Mouse (Mus musculus) adrenal gland, adult (tissue): ENCODE measurements around the gene Olfr429.
"Not testable (repeated sequence)": the region's sequence is repeated elsewhere in the genome, so short reads cannot be mapped to it uniquely, and the experiment has no call there.

Experiments used
- DNase-seq, 2 experiments: peaks; one replicate each; pipeline ENCODE4 v3.0.0; 2022 to 2023; ENCODE audit warnings: low spot score in 1 of 2; ENCODE audit not compliant: inconsistent age in 2 of 2

Olfr429 gene

DNA sequence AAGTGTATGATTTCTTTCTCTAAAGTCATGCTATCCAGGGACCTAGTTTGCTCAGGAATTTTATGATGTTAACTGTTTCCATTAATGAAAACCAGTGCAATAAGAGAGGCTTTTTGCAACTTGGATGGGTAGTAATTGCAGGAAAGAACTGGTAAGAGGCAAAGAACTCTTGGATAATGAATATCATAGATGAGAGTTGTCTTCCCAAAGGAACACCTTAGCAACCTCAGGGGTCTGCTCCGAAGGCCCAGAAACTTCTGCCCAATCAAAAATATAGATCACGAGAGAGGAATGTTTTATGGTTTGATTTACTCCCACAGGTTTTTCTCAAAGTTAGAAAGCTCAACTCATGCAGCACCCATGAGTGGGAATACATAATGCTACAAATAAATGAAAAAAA, at the start of gene Olfr429:
Gene Olfr429, plus strand, starts transcription at position 301 of the 400 bp plus-strand sequence.
- no peak for DNase-seq

GRCm38 (mm10) chr1:174035841-174036240, 48.3 kb upstream of the Olfr429 start:
- no peak for DNase-seq

DNA sequence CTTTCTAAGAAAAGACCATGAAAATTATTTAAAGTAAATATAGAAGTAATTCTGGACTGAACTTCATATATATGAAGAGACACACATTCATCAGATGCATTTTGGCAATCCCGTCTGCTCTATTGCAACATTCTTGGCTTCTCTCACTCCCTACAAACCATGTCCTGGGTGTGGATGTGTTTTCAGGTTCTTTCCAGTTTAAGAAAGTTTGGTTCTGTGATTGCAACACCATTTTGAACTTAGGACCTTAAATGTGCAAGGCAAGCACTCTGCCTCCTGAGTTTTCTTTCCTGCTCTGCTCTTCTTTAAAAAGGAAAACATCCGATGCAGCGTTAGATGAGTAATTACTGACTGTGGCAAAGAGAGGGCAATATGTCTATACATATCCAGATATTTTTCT, 45.7 kb upstream of the Olfr429 start:
- DNase-seq = no peak

GRCm38 (mm10) chr1:174040523-174041177, 43.5 kb upstream of the Olfr429 start, which contains the start of gene Olfr433:
Gene Olfr433, plus strand, starts transcription at chr1:174040705.
- peak; percentile 24 to 57 for DNase-seq

- not testable (repeated sequence) for DNase-seq
Measured at GRCm38 (mm10) chr1:174042091-174042884, 41.8 kb upstream of the Olfr429 start.

DNA sequence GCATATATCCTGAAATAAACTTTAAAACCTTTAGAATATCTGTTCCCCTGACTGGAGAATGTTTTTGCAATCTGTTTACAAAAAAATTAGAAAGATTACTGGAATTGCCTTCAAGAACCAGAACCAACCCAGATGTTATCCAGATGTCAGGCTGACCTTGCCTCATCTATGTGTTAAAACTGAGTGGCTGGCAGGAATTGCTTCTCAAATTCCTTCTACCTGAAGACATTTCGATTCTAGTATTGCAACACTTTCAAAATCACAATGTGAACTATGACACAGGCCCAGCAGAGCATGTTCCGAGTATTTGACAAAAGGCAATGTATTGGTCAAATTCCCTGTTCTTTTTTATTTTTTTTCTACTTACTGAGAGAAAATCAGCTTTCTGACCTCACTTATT, 39.7 kb upstream of the Olfr429 start:
- no peak for DNase-seq

GRCm38 (mm10) chr1:174048227-174048626, 35.9 kb upstream of the Olfr429 start:
- DNase-seq = not testable (repeated sequence)

GRCm38 (mm10) chr1:174048893-174049292, 35.2 kb upstream of the Olfr429 start, which contains the start of gene Olfr432:
Gene Olfr432, plus strand, starts transcription at chr1:174049205.
- DNase-seq = no peak

- not testable (repeated sequence) for DNase-seq
Measured at GRCm38 (mm10) chr1:174049357-174049756, 34.8 kb upstream of the Olfr429 start.

GRCm38 (mm10) chr1:174050532-174050931, 33.6 kb upstream of the Olfr429 start:
- no peak for DNase-seq

DNA sequence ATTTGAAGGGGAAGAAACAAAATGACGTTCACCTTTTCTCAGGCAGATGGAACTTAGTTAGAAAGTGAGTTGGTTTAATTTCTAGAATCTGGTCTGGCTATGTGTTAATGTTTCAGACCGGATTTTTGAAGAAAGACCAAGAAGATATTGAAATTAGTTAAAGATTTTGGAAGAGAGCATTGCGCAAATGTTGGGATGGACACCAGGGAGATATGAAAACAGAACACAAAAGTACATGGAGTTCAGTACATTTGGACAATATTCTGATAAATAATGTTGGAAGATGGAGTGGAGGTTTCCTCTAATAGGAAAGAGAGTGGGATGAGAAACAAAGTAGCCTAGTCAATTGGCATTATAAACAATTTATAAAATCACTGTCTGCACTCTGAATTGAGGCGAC, 32.6 kb upstream of the Olfr429 start:
- DNase-seq = no peak

DNA sequence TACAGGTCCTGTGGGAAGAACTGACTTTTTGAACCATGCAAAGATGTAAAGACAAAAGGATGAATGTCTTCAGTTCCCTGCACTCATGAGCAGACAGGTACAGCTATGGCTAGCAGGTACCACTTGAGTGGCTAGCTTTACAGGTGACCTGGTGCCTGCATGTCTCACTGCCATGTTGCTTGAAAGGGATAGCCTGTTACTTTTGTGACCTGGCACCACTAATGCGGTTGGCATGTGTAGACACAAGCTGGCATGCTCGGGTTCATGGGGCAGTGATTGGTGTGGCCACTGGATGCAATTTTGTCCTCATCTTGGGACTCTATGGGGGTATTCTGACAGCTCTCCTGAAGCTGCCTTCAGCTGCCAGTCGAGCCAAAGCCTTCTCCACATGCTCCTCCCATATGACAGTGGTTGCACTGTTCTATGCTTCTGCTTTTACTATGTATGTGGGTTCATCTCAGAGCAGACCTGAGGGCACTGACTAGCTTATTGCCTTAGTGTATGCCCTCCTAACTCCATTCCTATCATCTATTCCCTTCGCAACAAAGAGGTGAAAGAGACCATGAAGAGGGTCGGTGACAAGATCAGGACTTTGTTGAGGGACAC, 32.1 kb upstream of the Olfr429 start:
- no peak for DNase-seq

GRCm38 (mm10) chr1:174052981-174053380, 31.1 kb upstream of the Olfr429 start:
- no peak for DNase-seq

DNA sequence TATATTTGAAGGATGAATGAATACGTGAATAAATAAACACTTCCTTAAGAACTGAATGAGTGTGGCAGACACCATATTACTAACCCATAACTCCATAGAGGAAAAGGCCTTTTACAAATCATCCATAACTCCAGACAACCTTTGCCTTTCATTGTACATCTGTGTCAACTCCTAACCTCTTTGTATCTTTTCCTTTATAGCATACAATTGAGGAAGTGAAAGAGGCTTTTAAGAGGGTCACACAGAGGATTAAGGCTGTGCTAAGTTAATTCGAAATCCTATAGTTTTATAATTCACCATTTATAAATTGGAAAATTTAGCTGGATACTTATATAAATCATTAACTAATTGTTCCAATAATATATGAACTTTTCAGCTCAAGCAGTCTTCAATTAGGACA, 28.9 kb upstream of the Olfr429 start:
- DNase-seq = no peak

DNA sequence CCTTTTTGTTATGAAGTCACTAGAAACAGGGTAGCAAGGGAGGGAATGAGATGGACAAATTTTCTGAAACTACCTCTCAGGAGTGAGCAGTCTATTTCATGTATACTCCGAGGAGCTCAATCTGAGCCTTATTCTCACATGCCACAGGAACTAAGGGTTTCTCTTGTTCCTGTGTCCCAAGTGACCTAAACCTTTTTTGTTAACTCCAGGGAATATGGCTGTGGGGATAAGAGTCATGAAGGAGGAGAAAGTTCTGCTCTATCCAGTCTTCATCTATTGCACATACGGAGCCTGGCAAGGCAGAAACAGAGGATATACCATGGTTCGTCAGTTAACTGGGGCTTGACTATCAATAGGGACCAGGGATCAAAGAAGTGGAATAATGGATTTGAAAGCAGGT, 17.8 kb upstream of the Olfr429 start, which contains the start of gene Olfr430:
Gene Olfr430, plus strand, starts transcription at position 301 of the 400 bp plus-strand sequence.
- no peak for DNase-seq

GRCm38 (mm10) chr1:174096591-174096990, 12.5 kb downstream of the Olfr429 start, which contains the start of gene Olfr427:
Gene Olfr427, plus strand, starts transcription at chr1:174096891.
- no peak for DNase-seq

DNA sequence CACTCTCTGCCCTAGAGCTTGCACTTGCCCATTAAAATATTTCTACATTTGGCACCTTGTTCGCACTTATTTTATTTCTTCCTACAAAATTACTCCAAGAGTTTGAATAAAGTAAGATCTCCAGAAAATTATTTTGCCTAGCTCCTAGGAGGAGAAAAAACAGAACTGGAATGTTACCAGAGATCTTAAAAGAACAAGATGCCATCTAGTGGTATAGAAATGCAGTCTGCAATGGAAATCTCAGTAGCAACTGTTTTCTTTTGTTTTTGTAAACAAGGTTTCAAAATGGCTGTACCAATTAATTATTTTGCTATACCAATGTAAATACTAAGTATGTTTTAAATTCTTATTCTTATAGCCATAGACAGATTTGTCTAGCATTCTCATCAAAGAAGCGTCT, 19.6 kb downstream of the Olfr429 start:
- no peak for DNase-seq

GRCm38 (mm10) chr1:174121062-174121461, 36.9 kb downstream of the Olfr429 start, which contains the start of gene Olfr231:
Gene Olfr231, minus strand, starts transcription at chr1:174121162.
- no peak for DNase-seq

- DNase-seq = no peak
Measured at GRCm38 (mm10) chr1:174131217-174131616, 47.1 kb downstream of the Olfr429 start, which contains the start of gene Olfr424. Gene Olfr424, plus strand, starts transcription at chr1:174131517.

- no peak for DNase-seq
Measured at GRCm38 (mm10) chr1:174131999-174132398, 47.9 kb downstream of the Olfr429 start.
